Mouse (Mus musculus) lung, postnatal 10 days (tissue): ENCODE measurements around the gene Tshz2.

Experiments used
- DNase-seq: peaks from one replicate; pipeline ENCODE4 v3.0.0; 2021

Tshz2 gene

DNA sequence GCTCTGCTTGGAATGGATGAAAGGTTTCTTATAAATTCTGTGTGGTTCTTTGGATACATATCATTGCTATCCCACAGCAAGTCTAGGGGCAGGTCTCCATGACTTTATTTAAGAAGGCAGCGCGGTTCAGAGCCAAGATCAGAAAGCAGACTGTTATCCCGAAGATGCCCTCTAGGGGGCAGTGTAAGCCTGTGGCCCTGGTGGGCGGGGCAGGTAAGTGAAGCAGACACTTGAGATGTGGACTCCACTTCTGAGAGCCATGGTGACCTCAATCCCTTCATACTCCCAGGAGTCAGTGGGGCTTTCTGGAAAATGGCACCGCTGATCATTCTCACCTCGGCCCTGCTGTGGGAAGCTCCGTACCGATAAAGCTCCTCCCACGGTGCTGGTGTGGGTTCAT is 422.6 kb downstream of the Tshz2 start:
- DNase-seq: peak; percentile 64

DNA sequence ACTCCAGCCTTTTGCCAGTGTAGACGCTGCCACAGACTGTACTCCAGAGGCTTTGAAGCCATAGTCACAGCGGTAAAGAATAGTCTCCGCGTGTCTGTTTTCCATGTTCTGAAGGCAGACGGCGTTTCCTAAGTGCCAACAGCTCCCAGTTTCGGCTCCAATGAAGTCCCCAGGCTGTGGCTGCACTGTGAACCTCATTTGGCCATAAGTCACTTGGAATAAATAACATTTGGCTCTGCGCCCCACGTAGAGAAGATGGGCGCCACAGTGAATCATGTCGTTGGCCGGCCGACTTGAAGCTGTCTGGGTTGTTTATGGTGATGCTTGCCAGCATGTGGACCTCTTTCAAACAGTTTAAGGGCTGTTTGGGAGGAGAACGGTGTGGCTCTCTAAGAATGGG is 426.0 kb downstream of the Tshz2 start:
- DNase-seq: peak; percentile 73

DNA sequence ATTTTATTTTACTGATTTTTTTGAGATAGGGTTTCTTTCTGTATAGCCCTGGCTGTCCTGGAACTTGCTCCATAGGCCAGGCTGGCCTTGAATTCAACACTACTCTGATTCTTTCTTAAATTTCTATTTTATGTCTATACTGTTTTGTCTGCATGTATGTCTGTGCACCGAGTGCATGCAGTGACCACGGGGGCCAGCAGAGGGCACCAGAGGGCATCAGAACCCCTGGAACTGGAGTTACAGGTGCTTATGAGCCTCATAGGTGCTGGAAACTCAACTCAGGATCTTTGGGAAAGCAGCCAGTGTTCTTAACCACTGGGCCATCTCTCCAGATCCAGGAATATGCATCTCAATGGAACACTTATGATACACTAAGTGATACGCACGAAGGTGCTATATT is 427.3 kb downstream of the Tshz2 start:
- peak; percentile 31 for DNase-seq

DNA sequence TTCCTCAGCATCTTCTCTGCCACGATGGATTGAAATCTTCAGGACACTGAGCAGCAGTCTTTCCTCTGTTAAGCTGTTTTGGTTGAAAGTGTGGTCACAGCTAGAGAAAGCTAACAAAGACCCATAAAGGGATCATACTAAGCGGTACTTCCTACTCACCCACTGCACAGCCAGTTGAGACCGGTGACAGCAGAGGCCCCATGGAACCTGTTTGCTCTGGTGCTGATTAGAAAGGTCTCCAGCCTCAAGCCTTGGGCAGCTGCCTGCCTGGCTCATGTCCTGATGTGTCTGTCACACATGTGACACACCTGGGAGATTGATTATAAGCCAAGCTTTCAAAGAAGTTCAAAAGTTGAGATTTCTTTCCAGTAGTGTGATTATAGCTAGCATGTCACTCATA is 429.6 kb downstream of the Tshz2 start:
- no peak for DNase-seq

DNA sequence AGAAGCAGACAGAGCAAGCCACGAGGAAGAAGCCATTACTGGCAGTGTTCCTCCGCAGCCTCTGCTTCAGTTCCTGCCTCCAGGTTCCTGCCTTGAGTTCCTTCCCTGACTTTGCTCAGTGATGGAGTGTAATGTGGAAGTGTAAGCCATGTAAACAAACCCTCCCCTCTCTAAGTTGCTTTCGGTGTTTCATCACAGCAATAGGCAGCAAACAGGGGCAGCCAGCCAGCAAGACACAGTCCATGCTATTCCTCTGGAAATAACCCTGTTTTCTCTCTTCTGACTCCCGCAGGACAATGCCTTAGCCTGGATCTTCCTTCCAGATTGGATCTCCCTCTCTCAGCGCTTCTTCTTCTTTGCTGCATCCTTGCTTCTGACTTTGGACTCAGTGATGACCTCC is 437.2 kb downstream of the Tshz2 start:
- DNase-seq: peak; percentile 17

DNA sequence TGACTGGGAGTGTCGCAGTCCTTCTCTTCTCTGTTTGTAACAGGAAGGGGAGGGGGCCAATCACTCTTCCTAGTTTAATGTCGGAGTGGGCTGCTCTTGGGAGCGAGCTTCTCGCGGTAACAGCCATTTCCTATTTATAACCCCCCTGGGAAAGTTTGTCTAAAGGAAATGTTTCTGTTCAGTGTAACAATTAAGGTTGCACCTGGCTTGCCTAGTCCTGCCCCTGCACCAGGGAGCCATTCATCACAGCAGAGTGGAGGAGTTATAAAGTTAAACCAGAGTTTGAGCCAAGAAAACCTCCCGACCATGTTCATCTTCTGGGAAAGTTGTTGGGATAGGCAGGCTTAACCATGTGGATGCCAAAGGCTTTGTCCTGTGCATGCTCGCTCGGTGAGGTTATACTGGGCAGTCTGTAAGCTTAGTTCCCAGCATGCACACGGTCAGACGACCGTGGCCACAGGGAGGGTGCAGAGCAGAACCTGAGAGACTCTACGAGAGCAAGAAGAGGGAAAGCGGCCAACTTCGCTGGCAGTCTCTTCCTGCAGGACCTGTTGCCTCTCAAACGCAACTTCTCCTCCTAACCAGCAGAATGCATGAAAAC is 437.9 kb downstream of the Tshz2 start:
- DNase-seq: peak; percentile 44

DNA sequence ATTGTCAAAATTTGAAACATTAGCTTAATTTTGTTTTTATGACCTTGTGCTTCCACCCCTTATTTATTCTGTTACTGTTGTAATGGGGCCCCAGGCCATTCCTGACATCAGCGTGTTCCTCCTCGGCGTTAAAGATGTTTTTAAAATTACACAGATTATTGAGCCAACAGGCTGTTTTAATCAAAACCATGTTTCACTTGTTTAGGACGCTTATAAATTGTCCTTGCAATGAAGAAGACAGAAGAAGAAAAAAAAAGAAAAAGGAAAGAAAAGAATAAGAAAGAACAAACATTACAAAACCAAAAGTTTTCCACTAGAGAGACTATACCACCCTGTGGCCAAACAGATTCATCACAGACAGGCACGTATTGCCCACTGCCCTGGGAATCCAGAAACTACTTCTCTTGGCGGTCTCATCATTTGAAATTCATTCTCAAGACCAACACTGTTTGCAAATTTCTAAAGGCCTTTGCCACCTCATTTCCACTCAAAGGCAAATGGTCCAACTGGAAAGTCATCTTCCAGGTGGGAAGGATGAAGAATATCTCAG is 444.2 kb downstream of the Tshz2 start:
- no peak for DNase-seq

DNA sequence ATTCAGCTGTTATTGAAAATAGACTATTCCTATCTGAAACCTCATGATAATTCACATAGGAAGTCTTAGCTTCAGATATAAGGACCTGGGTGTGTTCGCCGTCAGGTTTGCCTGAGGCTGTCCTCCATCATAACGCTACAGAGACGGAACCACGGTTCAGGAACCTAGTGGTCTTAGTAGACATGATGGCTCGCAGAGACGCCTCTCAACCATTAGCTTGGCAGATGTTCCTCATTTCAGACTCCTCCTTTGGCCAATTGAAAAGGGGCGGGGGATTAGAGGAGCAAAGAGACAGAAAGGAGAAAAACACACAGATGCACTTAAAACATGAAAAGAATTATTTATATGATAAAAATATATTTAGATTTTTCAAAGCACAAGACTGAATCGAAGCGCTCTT is 445.2 kb downstream of the Tshz2 start:
- no peak for DNase-seq

DNA sequence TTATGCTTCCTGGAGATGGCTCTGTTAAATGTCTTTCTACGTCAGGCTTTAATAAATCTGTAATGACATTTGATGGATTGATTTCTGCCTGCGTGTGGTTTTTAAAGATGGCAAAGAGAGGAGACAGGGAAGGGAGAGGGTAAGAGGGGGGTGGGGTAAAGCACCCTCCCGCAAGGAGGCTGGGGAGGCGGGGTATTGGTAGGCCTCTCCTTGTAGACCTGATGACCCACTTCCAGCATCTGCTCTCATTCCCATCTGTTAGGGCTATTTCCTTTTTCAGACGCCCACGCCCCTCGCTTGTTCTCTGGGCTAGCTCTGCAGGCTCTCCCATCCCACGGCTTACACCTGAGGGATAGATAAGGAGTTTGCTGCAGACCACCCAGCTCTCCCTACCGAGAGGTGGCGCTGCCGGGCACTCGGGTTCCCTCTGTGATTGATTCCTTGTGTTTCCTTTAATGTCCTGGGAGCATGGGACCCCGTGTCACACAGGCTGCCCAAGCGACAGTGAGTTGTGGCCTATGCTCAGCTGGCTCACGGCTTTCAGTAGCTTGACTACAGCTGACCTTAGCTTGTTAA is 445.7 kb downstream of the Tshz2 start:
- peak; percentile 22 for DNase-seq

DNA sequence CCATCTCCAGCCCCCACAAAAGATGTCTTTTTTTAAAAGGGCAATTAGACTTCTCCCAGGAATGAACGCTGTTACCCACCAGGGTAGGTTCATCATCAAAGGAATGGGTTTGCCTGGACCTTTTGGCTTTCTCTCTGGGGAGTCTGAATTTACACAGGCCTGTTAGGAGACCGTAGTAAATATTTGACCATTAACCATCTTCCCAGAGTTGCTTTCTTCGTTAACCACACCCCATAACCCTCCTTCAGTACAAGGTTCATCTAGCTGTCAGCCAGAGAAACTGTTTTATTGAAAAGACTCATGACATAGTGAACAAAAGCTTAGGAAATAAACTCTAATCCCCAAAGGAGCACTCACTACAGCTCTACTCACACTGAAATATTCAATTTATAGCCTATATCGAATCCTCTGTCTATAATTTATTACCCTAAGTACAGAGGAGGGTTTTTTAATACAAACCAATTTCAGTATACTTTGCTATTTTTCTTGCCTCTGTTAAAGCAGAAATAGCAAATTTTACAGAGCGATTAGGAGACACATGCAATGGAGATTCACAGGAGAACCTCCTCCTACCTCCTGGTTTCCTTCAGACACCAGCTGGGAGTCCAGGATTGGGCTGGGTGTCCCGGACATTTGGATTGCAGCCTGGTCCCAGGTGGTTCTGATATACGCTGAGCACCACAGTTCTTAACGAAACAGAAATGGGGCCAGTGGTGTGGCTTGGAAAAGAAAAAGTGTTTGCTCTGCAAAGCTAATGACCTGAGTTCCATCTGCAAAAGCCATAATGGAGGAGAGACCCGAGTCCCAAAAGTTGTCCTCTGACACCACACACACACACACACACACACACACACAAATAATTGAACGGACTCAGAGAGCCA is 459.0 kb downstream of the Tshz2 start:
- no peak for DNase-seq

DNA sequence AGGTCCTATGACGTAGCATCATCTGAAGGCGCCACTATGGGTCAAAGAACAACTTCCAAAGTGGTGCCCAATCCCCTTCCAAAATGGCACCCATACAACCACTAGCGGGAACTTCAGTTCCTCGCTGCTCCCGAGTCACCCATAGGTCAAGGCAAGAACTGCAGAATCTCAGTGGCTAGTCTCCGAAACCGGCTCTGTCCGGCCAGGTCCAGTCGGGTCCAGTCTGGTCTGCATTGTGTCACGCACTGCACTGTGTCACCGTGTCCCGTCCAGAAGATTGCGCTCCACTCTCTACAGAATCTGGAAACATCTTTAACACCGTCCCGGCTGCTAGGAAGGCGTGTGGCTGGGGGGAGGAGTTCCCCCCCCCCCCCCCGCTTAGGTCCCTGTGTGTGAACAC is 461.4 kb downstream of the Tshz2 start:
- no peak for DNase-seq

DNA sequence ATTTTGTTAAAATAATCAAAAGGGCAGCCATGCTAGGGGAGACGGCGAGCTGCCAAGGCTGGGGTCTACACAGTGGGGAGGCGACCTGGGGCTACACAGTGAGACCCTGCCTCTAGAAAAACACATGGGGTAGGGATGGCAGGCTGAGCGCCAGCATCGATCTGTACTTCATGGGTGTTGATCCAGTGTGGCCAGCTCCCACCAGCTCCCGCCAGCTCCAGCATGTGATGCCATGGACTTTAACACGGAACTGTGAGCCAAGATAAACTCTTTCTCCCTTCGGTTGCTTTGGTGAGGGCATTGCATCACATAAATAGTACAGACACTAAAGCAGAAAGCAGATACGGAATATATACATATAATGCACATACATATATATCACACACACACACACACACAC is 462.1 kb downstream of the Tshz2 start:
- DNase-seq: no peak

DNA sequence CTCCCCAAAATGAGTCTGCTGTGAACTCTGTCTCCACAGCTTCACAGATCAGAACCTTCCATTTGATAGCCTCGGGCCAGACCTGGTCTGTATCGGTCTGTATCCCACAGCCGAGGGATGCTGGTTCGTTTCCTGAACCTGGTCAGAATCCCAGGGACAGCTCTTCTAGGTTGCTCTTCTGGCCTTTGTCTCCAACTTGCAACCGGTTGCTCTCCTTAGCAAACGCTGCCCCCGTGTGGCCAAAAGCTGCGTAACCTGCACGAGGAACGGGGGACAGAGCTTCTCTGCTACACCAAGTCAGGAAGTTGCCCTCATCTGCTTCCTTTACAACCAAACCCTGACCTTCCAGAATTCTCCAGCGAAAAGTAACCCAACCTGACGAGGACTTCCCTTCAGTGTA is 468.3 kb downstream of the Tshz2 start:
- DNase-seq: peak; percentile 96

DNA sequence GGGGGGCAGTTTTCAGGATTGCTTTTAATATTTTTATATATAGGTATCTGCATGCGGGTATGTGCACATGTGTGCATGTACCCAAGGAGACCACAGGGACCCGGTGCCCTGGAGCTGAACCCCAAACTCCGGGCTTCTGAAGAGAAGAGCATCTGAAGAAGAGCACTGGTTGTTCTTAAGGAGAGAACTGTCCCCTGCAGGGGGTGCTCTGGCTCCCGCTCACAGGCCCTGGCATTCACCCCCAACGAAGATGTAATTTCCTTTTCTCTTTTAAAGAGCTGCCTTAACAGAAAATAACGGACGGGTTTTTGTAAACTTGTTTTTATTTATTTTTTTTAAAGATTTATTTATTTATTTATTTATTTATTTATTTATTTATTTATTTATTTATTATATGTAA is 469.1 kb downstream of the Tshz2 start:
- DNase-seq: no peak

DNA sequence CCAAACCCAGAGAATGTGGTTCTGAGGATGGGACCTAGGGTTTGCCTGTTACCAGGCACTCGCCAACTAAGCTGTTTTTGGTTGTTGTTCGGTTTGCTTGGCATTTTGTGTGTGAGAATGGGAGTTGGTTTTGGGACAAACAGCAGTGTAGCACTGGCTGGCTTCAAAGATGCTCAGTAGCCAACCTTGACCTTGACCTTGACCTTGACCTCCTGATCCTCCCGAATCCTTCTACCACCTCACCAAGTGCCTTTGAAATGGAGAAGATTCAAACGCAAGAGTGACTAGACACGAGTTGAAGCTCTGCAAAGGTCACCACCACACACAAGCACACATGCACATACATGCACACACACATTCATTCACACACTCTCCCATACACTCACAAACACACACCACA is 470.5 kb downstream of the Tshz2 start:
- no peak for DNase-seq

DNA sequence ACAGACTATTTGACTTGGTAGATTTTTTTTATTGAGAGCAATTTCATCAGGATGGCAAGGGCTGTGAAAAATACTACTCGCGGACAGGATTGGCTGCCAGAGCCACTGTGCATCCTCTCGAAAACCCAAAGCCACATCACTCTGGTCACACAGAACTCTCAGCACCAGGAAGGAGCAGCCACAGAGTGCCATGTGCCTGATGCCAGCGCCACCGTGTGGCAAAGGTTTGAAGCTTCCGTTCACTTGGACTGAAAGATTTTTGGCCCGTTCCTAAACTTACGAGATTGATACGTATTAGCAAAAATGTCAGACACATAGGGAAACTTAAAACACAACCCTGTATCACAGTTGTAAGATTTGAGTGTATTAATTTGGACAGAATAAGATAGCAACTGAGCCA is 471.0 kb downstream of the Tshz2 start:
- peak; percentile 73 for DNase-seq

DNA sequence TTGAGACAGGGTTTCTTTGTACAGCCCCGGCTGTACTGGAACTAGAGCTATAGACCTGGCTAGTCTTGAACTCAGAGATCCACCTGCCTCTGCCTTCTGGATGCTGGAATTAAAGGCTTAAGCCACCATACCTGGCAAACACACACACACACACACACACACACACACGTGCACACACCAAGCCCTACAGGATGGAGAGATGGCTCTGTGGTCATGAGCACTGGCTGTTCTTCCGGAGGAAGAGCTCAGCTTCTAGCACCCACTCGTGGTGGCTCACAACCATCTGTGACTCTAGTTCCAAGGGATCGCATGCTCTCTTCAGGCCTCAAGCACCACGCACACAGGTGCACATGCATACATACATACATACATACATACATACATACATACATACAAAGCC is 471.6 kb downstream of the Tshz2 start:
- DNase-seq: no peak

DNA sequence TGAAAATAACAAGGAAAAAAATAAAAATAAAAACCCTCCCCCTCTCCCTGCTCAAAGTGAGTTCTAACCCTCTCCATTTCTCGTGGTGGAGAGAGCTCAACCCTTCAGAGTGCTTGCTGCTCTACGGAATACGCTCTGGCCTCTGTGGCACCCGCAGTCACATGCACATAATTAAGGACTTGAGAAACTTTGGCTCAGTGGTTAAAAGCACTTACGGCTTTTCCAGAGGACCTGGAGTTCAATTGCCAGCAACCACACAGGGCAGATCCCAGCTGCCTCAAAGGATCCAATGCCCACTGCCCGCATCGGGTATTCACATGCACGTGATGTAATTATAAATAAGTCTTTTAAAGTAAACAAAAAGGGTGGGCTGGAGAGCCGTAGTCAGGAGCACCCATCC is 473.2 kb downstream of the Tshz2 start:
- no peak for DNase-seq

DNA sequence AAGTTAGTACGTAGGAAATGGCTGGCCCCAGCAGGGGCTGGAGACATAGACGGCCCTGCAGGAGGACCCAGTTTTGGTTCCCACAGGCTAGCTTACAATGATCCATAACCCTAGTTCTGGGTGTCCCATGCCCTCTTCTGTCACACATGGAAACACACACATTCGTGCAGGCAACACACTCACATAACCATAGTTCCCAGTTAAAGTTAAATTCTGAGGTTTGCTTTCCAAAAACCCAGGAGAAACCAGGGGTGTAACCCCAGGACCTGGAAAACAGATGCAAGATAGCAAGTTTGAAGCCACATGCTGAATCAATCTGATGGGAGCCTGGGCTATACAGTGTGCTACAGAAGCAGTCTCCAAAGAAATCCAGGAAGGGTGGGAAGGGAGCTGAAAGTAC is 475.0 kb downstream of the Tshz2 start:
- DNase-seq: no peak

DNA sequence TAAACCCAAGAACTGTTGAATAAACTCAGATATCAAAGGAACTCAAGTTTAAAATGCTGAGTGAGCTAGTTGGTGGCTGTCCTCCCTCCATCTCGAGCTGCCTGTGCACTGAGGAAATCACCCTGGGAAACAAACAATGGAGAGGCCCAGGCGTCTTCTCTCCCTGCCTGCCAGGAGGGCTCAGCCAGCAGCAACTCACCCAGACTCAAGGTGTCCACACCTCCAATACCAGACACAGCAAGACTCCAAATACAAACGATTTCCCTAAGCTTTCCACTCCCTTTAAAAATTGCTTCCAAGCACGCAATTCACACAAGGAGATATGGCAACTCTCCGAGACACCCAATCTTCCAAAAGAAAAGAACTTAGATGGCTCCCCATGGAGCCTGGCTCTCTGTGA is 476.7 kb downstream of the Tshz2 start:
- no peak for DNase-seq

DNA sequence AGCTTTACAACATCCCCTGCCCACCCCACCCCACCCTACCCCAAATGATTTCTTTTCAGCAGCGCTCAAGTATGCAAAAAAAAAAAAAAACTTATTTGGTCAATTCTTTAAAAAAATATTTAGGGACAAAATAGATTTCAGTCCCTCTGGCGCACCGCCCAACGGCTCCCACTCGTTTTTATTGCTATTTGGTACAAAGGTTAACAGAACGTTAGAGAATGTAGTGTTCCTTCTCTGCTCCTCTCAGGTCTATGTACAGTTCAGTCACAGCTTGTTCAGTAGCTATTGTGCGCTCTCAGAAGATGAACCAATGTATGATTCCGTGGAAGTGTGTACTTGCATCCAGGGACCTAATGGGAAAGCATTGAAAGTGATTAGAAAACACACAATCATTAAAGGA is 477.5 kb downstream of the Tshz2 start:
- no peak for DNase-seq

DNA sequence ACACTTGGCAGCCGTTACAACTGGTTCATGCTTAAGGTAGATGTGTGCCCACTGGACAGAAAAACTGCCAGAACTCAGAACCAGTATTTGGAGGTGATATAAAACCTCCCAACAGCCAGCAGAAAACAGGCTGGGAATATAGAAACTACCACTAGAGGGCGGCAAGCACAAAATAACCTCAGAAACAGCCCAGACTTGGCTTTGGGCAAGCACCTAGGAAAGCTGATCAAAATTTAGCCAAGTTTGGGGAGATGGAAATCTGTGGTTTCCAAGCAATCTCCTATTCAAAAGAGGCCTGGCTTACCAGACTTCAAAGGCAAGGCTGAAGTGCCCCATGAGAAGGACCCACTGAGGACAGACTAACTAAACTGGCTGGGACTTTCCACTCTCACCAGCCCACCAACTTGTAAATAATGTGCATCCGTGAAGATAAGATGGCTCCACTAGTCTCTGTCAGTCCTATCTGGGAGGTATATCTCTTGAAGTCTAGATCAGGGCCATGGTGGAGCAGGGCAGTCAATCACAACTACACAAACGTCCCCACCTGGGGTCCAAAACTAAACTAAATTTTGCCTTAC is 484.0 kb downstream of the Tshz2 start:
- DNase-seq: peak; percentile 83

DNA sequence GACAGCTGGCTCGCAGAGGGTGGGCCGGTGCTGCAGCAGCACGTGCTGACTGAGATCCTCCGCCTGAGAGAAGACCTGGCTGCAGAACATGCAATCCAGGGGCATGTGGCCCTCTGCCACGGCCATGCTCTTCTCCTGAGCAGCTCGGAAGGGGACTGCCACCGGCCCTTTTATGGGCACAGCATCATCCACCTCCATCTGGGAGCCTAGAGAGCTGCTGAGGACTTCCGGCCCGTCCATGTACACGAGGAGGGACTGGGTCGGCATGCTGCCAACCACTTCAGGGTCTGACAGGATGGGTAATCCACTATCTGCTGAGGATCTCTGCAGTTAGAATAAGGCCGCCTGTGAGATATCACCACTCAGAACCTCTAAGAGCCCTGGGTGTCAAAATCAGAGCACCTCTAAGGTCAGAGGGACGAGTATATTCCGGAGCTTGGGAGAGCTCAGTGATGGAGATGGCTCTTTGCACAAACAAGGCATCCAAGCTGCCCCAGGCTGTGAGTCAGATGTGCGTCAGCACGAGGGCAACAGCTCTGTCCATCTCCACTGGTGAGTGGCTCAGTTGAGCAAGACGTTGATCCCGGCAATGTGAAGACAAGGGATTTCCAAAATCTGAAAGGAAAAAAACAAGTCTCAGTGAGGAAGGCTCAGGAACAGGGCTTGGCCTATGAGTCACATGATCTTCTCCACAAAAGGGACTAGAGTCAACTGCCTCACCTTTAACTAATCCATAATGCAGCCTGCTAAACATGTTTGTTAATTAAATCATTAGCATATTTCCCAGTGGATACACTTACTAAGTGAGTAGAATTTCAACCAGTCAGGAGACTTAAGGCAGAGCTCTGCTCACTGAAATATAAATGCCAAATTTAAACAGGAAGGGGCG is 487.6 kb downstream of the Tshz2 start:
- no peak for DNase-seq
